Mouse (Mus musculus): ENCODE results near the gene Lce6a. TPM values are rescaled to one million over a fixed set of nuclear protein-coding genes. Genes with fewer than 3 reads are reported as not detected.

Gene Lce6a
- polyA plus RNA-seq, 1 experiment: not detected

GRCm38 (mm10) chr3:92607392-92607791 is 14.1 kb downstream of the Lce6a start, which contains the start of gene 2210017I01Rik:
Gene 2210017I01Rik, minus strand, starts transcription at chr3:92607492.
- no peak for TF ChIP-seq CTCF (IDR thresholded peaks at IDR 0.05; ENCODE audit: borderline replicate concordance, insufficient read depth, low read depth, low read length)
- TF ChIP-seq POLR2A (IDR thresholded peaks at IDR 0.05; ENCODE audit: borderline replicate concordance, insufficient read depth, low read length): no peak
- no peaks in the 10 kb centered on the region for H3K27me3 ChIP-seq (ENCODE audit: control insufficient read depth, insufficient read depth, low read length)
- H3K4me3 ChIP-seq (replicated peaks; ENCODE audit: insufficient read depth, low read depth, low read length): no peak within 1 kb of the TSS
- H3K4me1 ChIP-seq (ENCODE audit: control insufficient read depth, insufficient read depth, low read length): no peaks in the 10 kb centered on the region
- no peak for DNase-seq
- H3K27ac ChIP-seq (ENCODE audit: insufficient read depth, low read length): no peak within 1 kb of the TSS

GRCm38 (mm10) chr3:92602169-92602568 is 19.3 kb downstream of the Lce6a start:
- Histone ChIP-seq H3K27me3 (ENCODE audit: control insufficient read depth, insufficient read depth, low read length) (no peaks in the 10 kb centered on the region), H3K27ac (ENCODE audit: insufficient read depth, low read length) (no peak overlapping the region), H3K4me3 (replicated peaks; ENCODE audit: insufficient read depth, low read depth, low read length) (no peak overlapping the region), H3K4me1 (ENCODE audit: control insufficient read depth, insufficient read depth, low read length) (no peaks in the 10 kb centered on the region)
- no peak for DNase-seq
- WGBS: 39% methylated on average over 1 of the region's 1 CpGs
- no peak for TF ChIP-seq CTCF (IDR thresholded peaks at IDR 0.05; ENCODE audit: borderline replicate concordance, insufficient read depth, low read depth, low read length)
- TF ChIP-seq POLR2A (IDR thresholded peaks at IDR 0.05; ENCODE audit: borderline replicate concordance, insufficient read depth, low read length): no peak

GRCm38 (mm10) chr3:92600456-92600855 is 21.0 kb downstream of the Lce6a start:
- Histone ChIP-seq H3K27me3 (ENCODE audit: control insufficient read depth, insufficient read depth, low read length) (no peaks in the 10 kb centered on the region), H3K27ac (ENCODE audit: insufficient read depth, low read length) (no peak overlapping the region), H3K4me3 (replicated peaks; ENCODE audit: insufficient read depth, low read depth, low read length) (no peak overlapping the region), H3K4me1 (ENCODE audit: control insufficient read depth, insufficient read depth, low read length) (no peaks in the 10 kb centered on the region)
- TF ChIP-seq CTCF (IDR thresholded peaks at IDR 0.05; ENCODE audit: borderline replicate concordance, insufficient read depth, low read depth, low read length) (no peak), POLR2A (IDR thresholded peaks at IDR 0.05; ENCODE audit: borderline replicate concordance, insufficient read depth, low read length) (no peak)
- WGBS: 57% methylated on average over 1 of the region's 1 CpGs
- no peak for DNase-seq

GRCm38 (mm10) chr3:92599973-92600372 is 21.5 kb downstream of the Lce6a start:
- Histone ChIP-seq H3K4me3 (replicated peaks; ENCODE audit: insufficient read depth, low read depth, low read length) (no peak overlapping the region), H3K4me1 (ENCODE audit: control insufficient read depth, insufficient read depth, low read length) (no peaks in the 10 kb centered on the region), H3K27ac (ENCODE audit: insufficient read depth, low read length) (no peak overlapping the region), H3K27me3 (ENCODE audit: control insufficient read depth, insufficient read depth, low read length) (no peaks in the 10 kb centered on the region)
- TF ChIP-seq POLR2A (IDR thresholded peaks at IDR 0.05; ENCODE audit: borderline replicate concordance, insufficient read depth, low read length): no peak
- no peak for DNase-seq

- Histone ChIP-seq H3K4me1 (ENCODE audit: control insufficient read depth, insufficient read depth, low read length) (no peaks in the 10 kb centered on the region), H3K27me3 (ENCODE audit: control insufficient read depth, insufficient read depth, low read length) (no peaks in the 10 kb centered on the region), H3K4me3 (replicated peaks; ENCODE audit: insufficient read depth, low read depth, low read length) (no peak overlapping the region), H3K27ac (ENCODE audit: insufficient read depth, low read length) (no peak overlapping the region)
- DNase-seq: no peak
- TF ChIP-seq CTCF (IDR thresholded peaks at IDR 0.05; ENCODE audit: borderline replicate concordance, insufficient read depth, low read depth, low read length) (no peak), POLR2A (IDR thresholded peaks at IDR 0.05; ENCODE audit: borderline replicate concordance, insufficient read depth, low read length) (no peak)
- 92% methylated on average over 2 of the region's 2 CpGs for WGBS
These were observed 23.0 kb downstream of the Lce6a start for GRCm38 (mm10) chr3:92598429-92598828.

- WGBS: 66% methylated on average over 1 of the region's 1 CpGs
- Histone ChIP-seq H3K4me3 (replicated peaks; ENCODE audit: insufficient read depth, low read depth, low read length) (no peak within 1 kb of the TSS), H3K27ac (ENCODE audit: insufficient read depth, low read length) (no peak within 1 kb of the TSS), H3K4me1 (ENCODE audit: control insufficient read depth, insufficient read depth, low read length) (no peaks in the 10 kb centered on the region), H3K27me3 (ENCODE audit: control insufficient read depth, insufficient read depth, low read length) (no peaks in the 10 kb centered on the region)
- no peak for DNase-seq
- no peak for TF ChIP-seq CTCF (IDR thresholded peaks at IDR 0.05; ENCODE audit: borderline replicate concordance, insufficient read depth, low read depth, low read length)
- TF ChIP-seq POLR2A (IDR thresholded peaks at IDR 0.05; ENCODE audit: borderline replicate concordance, insufficient read depth, low read length): no peak
These were observed 32.6 kb downstream of the Lce6a start, which contains the start of gene Smcp for GRCm38 (mm10) chr3:92588858-92589257. Gene Smcp, minus strand, starts transcription at chr3:92588997.

- no peak for DNase-seq
- Histone ChIP-seq H3K4me3 (replicated peaks; ENCODE audit: insufficient read depth, low read depth, low read length) (no peak overlapping the region), H3K4me1 (ENCODE audit: control insufficient read depth, insufficient read depth, low read length) (no peaks in the 10 kb centered on the region), H3K27me3 (ENCODE audit: control insufficient read depth, insufficient read depth, low read length) (no peaks in the 10 kb centered on the region), H3K27ac (ENCODE audit: insufficient read depth, low read length) (no peak overlapping the region)
- WGBS: 81% methylated on average over 3 of the region's 3 CpGs
- TF ChIP-seq CTCF (IDR thresholded peaks at IDR 0.05; ENCODE audit: borderline replicate concordance, insufficient read depth, low read depth, low read length) (no peak), POLR2A (IDR thresholded peaks at IDR 0.05; ENCODE audit: borderline replicate concordance, insufficient read depth, low read length) (no peak)
These were observed 34.3 kb downstream of the Lce6a start for GRCm38 (mm10) chr3:92587190-92587589.

GRCm38 (mm10) chr3:92585055-92585454 is 36.4 kb downstream of the Lce6a start:
- H3K4me1 ChIP-seq (ENCODE audit: control insufficient read depth, insufficient read depth, low read length): no peaks in the 10 kb centered on the region
- H3K4me3 ChIP-seq (replicated peaks; ENCODE audit: insufficient read depth, low read depth, low read length): no peak overlapping the region
- DNase-seq: no peak
- no peak overlapping the region for H3K27ac ChIP-seq (ENCODE audit: insufficient read depth, low read length)
- WGBS: 65% methylated on average over 1 of the region's 1 CpGs
- TF ChIP-seq POLR2A (IDR thresholded peaks at IDR 0.05; ENCODE audit: borderline replicate concordance, insufficient read depth, low read length): no peak
- no peak for TF ChIP-seq CTCF (IDR thresholded peaks at IDR 0.05; ENCODE audit: borderline replicate concordance, insufficient read depth, low read depth, low read length)
- H3K27me3 ChIP-seq (ENCODE audit: control insufficient read depth, insufficient read depth, low read length): no peaks in the 10 kb centered on the region
